Mouse (Mus musculus) layer of hippocampus, adult 8-10 months (tissue): ENCODE data around the gene Rnf187. TPM values are rescaled to one million over a fixed set of nuclear protein-coding genes. Genes with fewer than 3 reads are reported as not detected.
"Not testable (repeated sequence)": the region's sequence is repeated elsewhere in the genome, so short reads cannot be mapped to it uniquely, and the experiment has no call there.

Experiments
- DNase-seq, 2 experiments: peaks; one replicate each; pipeline ENCODE4 v3.0.0; 2022; ENCODE audit warnings: low spot score in 2 of 2
- total RNA-seq, 4 experiments: library from RNA; stranded (reverse); gene quantifications; 2 replicates each; pipeline ENCODE4 v1.2.4; 2022

Rnf187 gene
- total RNA-seq, 4 experiments from 2014 or later, result 426 to 450 (median 442) TPM

DNA sequence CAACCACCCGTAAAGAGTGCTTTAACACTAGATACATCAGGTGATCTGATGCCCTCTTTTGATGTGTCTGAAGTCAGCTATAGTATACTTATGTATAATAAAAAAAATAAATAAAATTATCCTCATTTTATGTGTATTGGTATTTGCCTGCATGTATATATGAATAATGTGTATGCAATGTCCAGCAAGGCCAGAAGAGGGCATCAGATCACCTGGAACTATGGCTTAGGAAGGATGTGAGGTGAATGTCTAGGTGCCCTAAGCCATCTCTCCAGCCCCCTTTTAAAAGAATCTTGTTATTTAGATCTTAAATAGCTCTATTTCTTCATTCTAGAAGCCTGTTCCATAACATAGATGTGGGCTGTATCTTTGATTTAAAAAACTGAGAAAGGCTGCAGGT, 28.6 kb upstream of the Rnf187 start:
- DNase-seq, result no peak

GRCm38 (mm10) chr11:58965001-58965760, 26.5 kb upstream of the Rnf187 start:
- no peak for DNase-seq

DNA sequence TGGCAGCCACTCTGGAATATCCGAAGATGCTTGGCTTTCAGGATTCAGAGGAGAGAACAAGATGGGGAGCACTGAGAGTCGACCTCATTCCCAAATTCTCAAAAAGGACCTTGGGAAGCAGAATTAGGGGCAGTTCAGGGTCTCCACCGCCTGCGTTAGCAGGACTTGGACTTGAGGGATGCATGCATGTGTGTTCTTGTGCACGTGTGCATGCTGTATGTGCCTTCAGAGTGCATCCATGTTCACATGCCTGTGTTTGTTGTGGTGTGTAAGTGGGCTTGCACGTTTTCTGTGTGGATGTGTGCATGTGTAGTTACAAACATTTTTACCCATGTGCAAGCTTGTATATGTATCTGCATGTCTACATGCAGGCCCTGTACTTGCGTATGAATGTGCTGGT, 25.5 kb upstream of the Rnf187 start:
- DNase-seq, result no peak

DNA sequence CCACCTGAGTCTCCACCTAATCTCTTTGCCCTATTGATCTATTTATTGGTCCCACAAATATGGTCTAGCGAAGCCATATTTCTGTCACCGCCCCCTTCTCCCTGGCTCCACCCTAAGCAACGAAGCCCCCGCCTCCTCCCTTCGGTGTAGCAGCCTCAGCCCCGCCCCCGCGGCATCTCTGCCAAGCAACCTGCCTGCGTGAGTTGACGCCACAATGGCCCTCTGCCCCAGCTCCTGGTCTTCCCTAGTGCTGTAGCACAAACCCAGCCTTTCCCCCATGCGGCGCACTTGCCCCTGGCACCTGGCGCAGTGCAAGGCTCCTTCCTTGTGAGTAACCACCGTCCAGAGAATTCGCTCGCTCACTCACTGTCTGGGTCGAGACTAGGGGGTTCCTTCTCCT, 24.8 kb upstream of the Rnf187 start:
- DNase-seq, result no peak

- DNase-seq, result no peak
Observed at GRCm38 (mm10) chr11:58961364-58962177, 22.9 kb upstream of the Rnf187 start.

- peak; percentile 74 to 77 for DNase-seq
Observed at GRCm38 (mm10) chr11:58959921-58960465, 21.3 kb upstream of the Rnf187 start.

DNA sequence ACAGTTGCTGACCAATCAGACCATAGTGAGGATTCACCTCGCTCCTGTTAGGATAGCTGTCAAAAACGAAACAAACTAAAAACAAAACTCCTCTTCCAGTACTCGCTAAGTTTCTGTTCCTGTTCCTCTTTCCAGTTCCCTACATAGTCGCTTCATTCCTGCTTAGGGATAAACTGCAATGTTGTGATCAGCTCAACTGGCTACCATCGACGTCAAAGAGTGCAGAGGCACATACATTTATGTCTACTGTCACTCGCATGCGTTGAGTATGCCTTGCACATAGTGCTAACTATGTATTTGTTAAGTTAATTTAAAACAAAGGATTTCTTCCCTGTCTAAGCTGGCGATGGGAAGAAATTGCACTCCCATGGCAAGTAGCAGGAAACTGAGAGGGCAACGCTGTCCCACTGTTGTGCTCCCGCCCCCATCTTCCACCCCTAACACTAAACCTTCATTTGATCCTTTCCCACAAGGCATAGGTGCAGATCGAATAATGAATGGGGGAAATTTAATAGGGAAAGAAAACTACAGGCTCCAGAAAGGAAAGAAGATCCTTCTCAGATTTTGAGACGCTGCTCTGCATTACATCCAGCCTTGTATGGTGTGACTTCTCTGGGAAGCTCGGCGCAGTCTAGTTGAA, 20.6 kb upstream of the Rnf187 start:
- DNase-seq, result no peak

DNA sequence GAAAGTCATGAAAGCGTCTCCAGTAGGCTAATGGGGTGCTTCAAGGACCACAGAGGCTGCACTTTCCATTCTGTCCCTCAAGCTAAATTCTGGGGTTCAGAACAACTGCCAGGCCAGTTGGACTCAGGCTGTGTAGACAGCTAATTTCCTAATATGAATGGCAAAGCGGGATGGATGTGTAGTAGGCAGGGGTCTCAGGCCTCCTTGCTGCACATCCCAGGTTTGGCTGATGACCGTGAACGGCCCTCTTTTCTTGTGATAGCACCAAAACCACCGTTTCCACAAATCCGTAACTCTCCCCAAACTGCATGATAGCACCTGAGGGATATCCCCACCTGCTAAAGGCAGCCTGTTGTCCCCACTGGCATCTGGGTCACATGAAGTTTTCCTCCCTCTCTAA, 19.8 kb upstream of the Rnf187 start:
- no peak for DNase-seq

GRCm38 (mm10) chr11:58957226-58957914, 18.7 kb upstream of the Rnf187 start:
- no peak for DNase-seq

DNA sequence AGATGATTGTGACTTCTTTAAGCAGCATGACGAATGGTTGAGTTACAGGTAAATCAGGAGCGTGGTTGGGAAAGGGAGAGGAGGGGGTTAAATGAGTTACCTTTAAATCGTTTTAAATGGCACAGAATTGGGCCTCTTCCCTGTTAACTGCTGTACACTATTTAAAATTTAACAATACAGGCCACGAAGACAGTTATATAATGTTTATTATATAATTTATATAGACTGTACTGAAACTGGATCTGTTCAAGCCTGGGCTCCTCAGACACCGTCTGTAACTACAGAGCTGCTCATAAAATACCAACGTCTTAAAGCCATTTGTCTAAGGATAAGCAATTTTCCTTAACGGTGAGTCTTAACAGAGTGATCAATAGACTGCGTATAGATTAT, 17.1 kb upstream of the Rnf187 start:
- no peak for DNase-seq

GRCm38 (mm10) chr11:58955143-58955867, 16.6 kb upstream of the Rnf187 start:
- DNase-seq, result no peak

DNA sequence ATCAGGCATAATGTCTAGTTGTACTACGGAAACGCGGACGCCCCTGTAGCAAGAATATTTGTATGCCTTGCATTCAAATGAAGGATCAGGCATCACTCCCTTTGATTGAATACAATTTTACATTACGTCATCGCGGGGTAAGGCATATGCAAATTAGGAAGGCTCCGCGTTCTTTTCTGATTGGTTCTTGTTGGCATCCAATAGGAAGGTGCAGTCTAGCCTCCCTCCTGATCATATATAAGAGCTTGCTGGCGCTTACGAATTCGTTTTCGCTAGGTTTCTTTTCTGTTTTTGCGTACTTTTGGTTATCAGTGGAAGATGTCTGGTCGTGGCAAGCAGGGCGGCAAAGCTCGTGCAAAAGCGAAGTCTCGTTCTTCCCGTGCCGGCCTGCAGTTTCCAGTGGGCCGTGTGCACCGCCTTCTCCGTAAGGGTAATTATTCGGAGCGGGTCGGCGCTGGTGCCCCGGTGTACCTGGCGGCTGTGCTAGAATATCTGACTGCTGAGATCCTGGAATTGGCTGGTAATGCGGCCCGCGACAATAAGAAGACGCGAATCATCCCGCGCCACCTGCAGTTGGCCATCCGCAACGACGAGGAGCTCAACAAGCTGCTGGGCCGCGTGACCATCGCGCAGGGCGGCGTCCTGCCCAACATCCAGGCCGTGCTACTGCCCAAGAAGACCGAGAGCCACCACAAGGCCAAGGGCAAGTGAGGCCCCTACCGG, 15.9 kb upstream of the Rnf187 start, which contains the start of the genes Hist3h2a and Trim17:
TSS of gene Hist3h2a (plus strand) at position 266 of the 723 bp plus-strand sequence.
TSS of gene Trim17 (plus strand) at position 266 of the 723 bp plus-strand sequence.
- DNase-seq, result peak; percentile 94 to 97

DNA sequence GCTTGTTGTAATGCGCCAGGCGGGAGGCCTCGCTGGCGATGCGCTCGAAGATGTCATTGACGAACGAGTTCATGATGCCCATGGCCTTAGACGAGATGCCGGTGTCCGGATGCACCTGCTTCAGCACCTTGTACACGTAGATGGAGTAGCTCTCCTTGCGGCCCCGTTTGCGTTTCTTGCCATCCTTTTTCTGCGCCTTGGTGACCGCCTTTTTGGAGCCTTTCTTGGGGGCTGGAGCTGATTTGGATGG, 15.4 kb upstream of the Rnf187 start:
- DNase-seq, result not testable (repeated sequence)

DNA sequence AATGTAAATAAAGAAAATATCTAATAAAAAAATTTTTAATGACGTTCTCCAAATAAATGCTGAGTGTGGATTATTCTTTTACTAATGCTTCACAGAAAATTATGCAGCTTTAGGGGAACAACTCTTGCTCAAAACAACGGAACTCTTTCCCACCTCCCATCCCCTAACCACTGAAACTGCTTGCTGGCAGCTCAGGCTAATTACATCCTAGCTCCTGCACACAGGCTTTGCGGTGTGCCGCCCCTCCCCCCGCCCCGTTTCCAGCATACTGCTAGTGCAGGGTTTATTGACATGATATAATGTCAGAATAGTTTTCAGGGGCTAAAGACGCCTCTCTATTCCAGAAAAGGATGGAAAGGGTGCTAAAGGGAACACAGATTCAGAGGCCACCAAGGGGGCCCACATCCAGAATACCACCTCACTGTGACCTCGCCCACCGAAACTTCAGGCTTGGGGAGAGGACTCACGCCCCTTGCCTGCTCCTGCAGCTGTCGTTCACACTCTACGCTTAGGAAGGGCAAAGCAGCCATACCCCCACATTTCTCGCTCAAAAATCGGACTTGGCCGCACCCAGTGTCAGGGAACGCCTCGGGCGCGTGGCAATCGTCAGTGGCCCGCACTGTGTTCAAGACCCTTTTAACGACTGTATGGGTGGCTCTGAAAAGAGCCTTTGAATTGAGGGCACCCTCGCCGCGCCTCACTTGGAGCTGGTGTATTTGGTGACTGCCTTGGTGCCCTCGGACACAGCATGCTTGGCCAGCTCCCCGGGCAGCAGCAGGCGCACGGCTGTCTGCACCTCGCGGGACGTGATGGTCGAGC, 14.8 kb upstream of the Rnf187 start:
- no peak for DNase-seq

- DNase-seq, result no peak
Observed at GRCm38 (mm10) chr11:58951210-58951609, 12.5 kb upstream of the Rnf187 start.

DNA sequence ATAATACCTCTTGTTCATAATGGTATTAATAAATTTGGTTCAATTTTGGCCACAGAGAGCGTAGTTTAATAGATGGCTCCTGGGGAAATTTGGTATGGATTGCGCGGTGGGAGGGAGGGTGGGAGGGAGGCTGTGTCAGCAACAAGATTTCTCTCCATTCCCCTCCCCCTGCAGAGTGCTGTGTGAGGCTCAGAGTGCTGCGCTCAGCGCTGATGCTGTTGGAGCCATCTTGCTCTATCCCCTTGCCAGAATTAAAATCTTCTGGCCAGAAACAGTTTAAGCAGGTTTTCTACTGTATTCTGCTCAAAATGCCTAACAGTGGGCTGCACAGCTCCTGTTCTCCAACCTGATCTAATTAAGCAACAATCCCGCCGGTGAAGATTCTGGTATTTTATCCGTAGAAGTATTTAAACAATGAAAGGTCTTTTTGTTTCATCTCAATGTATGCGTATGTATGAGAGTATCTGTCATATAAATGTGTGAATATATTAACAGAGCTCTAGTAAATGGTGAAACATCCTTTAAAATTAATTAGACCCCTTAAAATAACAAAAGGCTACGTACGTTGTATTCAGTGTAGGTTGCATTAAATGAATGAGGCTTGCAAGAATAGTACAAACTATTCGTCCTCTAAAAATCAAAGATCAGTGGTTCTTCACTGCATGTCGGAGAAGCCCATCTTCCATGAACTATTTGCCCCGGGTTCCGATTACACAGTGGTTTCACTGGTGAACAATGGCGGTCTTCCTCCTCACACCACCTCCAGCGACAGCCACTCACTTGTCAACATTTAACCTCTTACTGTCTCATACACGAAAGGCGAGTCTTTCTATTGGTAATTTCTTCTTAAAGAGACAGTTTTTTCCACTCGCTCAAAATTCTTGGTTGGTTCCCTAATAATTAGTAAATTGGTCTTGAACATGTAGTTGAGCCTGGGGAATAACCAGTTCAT, 11.0 kb upstream of the Rnf187 start:
- peak in 1 of 2 experiments; percentile 61 for DNase-seq

DNA sequence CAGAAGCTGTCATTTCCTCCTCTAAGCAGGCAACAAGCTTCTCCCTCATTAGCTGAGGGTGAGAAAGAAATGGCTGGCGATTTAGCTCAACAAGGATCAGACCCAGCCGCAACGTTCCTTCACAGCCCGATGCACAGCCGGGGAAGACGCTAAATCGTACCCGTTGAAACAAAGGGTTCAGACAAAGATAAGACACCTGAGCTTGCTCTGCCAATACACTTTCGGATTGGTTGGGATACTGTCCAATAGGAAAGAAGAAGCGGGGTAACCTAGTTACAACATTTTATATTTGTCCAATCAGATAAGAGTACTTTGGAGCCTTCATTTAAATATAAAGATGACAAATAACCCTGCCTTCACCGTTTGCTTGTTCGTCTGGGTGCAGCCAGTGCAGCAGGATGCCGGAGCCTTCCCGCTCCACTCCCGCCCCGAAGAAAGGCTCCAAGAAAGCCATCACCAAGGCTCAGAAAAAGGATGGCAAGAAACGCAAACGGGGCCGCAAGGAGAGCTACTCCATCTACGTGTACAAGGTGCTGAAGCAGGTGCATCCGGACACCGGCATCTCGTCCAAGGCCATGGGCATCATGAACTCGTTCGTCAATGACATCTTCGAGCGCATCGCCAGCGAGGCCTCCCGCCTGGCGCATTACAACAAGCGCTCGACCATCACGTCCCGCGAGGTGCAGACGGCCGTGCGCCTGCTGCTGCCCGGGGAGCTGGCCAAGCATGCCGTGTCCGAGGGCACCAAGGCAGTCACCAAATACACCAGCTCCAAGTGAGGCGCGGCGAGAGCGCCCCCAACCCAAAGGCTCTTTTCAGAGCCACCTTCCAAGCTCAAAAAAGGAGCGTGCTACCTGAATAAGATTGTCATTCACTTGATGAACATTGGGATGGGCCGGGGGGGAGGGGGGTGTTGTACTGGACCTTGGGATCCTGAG, 10.1 kb upstream of the Rnf187 start, which contains the start of gene Hist3h2ba:
TSS of gene Hist3h2ba (plus strand) at position 379 of the 938 bp plus-strand sequence.
- DNase-seq, result peak; percentile 85 to 86
